Mouse (Mus musculus): Measurements from ENCODE around the gene Kif1bp.
"Not testable (repeated sequence)": the region's sequence is repeated elsewhere in the genome, so short reads cannot be mapped to it uniquely, and the experiment has no call there.

Kif1bp gene

DNA sequence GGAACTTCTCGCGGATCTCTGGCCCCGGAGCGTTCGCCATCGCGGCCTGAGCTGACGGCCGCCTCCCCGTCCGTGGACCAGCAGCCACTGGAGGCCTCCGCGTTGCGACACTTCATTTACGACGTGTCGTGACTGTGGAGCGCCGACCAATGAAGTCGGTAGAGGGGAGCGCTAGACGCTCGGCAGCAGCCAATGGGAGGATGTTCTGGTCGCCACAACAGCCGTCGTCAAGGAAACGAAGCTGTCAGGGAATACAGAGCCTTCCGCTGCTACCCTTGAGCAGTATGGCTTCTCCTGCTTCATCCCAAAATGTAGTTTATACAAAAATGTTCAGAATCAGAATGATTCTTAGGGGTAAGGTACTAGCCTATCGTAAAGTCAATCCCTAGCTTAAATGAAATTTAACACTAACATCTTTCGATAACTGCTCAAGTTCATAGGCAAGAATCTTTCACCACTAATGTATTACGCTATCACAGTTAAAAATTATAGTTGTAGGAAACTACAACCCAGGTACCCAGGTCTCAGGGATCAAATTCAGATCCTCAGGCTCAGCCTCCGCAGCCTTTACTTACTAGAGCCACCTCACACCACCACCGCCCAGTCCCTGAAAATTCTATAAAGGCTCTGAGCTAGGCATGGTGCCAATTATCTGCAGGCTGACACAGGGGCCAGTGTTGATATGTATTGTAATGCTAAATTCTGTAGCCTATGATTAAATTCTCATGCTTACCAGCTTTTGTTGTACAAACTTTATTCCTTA, at the start of gene Kif1bp:
TSS of gene Kif1bp (minus strand) at position 120 of the 763 bp plus-strand sequence.
- peak; percentile 96 to 98 for DNase-seq (ENCODE audit: low spot score in 2 of 2)

DNA sequence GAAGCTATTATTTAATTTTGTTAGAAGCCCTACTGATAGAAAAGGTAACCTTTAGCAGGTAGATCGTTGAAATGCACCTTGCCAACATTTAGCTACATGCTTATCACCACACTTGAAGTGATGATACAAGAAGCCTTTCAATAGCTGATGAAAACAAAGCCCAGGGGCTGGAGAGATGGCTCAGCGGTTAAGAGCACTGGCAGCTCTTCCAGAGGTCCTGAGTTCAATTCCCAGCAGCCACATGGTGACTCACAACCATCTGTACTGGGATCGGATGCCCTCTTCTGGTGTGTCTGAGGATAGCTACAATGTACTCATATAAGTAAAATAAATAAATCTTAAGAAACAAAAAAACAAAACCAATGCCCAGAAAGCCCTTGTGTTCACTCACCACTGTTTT, 25.9 kb upstream of the Kif1bp start:
- no peak for DNase-seq (ENCODE audit: low spot score in 2 of 2)

DNA sequence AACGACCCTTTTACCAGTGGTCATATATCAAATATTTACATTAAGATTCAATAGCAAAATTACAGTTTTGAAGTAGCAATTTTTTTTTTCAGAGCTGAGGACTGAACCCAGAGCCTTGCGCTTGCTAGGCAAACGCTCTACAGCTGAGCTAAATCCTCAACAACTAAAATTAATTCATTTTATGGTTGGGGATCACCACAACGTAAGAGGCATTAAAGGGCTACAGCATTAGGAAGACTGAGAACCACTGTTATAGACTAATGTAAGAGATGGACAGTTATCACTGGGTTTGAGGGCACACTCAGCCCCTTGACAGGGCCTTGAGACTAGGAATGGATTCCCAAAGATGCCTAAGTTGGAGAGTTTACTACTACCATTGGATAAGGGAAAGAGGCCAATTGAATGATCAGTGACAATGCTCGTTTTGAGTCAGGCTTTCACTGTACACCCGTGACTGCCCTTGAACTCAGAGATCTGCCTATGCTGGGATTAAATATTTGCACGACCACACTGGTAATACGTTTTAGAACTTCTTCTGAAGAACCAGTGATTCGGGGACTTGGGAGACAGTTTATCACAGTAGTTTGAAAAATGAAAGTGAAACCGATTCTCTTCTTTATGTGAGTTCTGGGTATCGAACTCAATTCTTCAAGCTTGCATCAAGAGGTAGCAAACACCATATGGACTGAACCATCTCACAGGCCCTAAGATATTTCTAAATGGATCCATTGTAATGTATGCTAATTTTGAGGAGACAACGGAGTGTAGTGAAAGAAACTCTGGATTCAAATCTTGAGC, 25.2 kb upstream of the Kif1bp start:
- DNase-seq (ENCODE audit: low spot score in 2 of 2): no peak

DNA sequence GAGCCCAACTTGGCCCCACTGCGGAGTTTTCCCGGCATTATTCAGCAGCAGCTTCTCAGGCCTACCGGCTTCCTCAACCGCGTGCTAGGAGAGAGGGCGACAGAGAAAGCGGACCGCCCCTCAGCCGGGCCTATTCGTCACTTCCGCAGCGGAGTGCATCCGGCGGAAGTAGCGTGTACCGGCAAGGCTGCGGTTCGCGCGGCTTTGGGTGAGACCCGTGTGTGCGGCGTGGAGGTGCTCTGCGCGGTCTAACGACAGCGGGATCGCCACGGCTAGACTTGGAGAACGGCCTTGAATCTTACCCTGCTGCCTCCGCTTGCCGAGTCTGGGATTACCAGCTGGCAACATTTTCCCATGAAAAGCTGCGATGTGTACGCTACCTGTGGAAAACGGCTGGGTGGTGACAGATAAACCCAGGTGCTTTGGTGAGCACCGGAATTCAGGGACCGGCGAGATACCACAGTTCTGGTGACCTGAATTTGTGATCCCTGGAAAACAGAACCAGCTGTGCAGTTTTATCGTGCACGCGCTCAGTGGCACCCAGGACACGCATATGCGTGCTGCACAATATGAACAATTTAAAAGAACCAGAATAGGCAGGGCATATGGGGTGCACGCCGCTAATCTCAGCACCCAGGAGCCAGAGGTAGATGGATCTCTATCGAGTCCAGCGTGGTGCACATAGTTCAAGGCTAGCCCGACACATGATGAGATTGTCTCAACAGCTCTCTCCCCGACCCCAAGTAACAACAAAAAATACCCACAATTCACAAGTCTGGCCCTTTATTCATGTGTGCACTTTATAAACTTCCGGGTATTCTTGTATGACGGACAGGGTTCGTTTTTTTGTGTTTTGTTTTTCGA, 24.2 kb upstream of the Kif1bp start, which contains the start of gene Ddx21:
TSS of gene Ddx21 (minus strand) at position 105 of the 864 bp plus-strand sequence.
- peak; percentile 90 to 93 for DNase-seq (ENCODE audit: low spot score in 2 of 2)

DNA sequence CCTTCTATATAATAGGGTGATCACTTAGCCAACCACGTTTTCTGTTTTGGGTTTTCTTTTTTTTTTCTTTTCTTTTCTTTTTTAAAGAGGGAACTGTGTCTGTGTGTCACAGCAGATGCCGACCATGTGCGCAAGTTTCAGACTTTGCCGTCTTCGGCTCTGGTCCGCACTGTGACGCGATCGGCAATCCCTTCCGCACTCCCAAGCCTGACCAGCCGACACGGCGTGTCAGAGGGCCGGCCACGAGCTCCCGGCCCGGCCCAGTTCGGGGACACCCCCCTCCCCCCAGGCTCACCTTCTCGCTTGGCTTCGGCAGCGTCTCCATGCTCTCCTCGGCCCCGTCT, 23.5 kb upstream of the Kif1bp start:
- no peak for DNase-seq (ENCODE audit: low spot score in 2 of 2)

DNA sequence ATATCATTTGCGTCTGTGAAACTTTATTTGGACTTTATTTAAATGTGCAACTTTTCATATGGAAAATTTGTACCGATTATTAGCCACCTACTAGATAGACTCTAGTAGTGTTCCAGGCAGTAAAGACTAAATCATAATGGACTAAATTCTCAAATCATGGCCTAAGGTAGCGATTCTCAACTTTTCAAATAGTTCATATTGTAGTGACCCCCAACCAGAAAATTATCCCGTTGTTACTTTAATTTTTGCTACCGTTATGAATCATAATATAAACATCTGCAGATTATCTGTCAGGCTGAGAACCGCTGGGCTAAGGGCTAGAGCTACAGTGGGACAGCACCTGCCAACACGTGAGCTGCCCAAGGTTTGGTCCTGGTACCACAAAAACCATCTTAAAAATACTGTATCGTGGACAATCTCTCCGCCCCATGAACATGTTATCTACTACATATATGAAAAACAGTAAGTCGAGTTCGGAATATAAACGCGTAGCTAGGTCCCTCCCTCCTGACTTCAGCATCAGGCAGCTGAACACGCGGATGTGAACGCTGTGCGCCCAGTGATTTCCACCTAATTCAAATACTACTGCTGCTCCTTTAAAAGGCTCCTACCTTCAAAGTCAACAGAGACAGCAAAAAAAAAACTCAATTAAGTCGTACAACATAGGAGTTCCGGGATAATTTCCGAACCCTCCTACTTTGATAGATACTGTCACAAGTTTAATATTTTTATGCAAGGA, 23.0 kb upstream of the Kif1bp start:
- DNase-seq (ENCODE audit: low spot score in 2 of 2): no peak

DNA sequence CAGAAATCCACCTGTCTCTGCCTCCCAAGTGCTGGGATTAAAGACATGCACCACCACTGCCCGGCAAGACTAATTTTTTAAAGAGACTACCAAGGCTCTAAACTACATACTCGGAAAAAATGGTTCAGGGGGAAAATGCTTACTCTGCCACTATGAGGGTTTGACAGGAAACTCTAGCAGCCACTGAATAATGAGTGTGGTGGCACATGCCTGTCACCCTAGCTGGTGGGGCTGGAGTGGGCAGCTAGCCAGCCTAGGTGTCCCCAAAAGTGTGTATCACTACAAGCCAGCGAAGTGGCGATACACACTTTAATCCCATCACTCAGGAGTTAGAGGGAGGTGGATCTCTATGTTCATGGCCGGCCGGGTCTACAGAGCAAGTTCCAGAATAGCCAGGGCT, 21.8 kb upstream of the Kif1bp start:
- no peak for DNase-seq (ENCODE audit: low spot score in 2 of 2)

DNA sequence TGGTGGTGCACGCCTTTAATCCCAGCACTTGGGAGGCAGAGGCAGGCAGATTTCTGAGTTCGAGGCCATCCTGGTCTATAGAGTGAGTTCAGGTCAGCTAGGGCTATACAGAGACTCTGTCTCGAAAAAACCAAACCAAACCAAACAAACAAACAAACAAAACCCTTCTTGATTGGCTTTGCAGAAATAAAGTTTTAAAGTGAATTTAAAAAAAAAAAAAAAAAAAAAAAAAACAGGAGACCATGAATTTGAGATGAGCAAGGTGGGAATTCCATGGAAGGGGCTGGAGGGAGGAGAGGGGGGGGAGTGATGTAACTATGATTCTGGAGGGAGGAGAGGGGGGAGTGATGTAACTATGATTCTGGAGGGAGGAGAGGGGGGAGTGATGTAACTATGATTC, 21.1 kb upstream of the Kif1bp start:
- not testable (repeated sequence) for DNase-seq (ENCODE audit: low spot score in 2 of 2)

DNA sequence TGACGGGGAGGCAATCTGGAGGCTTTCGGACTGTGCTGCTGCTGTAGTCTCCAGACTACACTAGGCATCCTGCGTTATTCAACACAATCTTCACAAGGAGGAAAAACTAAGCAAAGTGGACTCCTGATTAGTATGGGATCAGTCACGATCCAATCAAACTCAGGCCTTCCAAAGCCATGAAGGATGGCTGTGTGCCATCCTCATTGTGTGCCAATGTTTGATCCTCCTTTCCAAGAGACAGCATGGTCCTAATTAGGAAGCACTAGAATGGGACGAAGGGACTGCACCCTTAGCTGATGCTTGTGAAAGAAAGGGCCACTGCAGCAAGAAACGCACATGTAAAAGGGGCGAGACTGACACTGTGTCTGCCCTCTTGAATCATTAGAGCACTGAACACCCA, 14.2 kb upstream of the Kif1bp start:
- DNase-seq (ENCODE audit: low spot score in 2 of 2): no peak

DNA sequence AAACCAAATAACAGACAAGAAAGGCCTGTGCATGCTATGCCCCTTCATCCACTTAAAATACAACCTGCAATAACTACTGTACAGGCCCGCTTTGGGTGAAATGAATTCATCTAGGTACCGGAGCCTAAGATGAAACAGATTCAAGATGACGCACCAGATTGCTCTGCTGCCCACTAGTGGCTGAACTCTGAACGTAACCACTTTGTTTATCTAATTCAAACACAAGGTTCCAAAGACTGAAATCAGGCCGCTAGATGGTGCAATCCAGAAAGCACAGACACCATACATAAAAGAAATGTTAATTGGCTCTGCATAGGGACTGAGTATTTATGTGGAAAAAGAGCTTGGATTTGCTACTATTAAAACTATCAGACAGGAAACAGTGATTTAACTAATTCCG, 11.9 kb upstream of the Kif1bp start:
- DNase-seq (ENCODE audit: low spot score in 2 of 2): peak; percentile 87 to 97

DNA sequence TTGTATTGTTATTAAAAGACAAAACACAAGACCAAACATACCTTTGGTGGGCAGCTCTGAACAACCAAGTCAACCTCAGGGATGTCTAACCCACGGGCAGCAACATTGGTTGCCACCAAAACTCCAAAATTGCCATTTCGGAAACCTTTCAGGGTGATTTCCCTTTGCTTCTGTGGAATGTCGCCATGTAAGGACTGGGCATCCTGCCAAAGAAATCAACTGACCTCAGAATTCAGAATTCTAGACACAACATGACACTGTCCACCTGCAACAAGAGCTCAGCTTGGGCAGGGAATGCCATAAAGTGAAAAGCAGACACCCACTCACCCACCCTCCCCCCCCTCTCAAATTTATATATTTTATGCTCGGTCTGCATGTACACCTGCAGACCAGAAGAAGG, 10.4 kb upstream of the Kif1bp start:
- DNase-seq (ENCODE audit: low spot score in 2 of 2): no peak

DNA sequence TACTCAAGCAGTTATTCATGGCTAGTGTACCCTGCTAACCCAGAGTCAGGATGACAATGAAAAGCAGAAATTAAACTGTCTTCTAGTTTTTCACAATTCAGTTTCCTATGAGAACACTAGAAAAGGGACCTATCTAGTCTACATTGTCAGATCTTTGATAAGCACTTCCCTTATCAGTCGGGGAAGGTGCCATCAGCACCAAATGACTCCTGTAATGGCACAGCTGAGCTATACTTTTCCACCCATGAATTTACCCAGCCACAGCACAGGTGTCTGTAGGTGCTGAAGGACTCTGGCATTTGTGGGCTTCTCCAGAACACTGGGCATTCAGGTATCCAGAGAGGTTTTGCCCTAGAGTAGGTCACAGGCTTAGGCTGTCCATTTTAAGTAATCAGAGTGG, 5.0 kb upstream of the Kif1bp start:
- DNase-seq (ENCODE audit: low spot score in 2 of 2): no peak

DNA sequence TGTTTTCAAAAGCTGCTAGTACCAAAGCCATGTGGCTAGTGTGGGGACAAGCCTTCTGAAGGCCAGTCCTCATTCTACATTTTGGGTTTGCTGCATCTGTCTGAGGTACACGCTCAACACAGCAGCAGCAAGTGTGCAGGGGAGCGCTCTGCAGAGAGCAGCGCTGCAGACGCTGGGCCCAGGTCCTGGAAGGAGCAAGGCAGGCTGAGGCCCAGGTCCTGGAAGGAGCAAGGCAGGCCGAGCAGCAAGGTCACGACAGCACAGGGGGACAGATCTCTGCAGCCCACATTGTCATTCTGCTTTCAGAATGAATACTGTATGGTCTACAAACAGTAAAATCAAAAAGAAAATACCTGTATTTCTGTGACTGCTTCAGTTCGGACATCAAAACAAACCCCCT, 4.4 kb upstream of the Kif1bp start:
- DNase-seq (ENCODE audit: low spot score in 2 of 2): no peak

DNA sequence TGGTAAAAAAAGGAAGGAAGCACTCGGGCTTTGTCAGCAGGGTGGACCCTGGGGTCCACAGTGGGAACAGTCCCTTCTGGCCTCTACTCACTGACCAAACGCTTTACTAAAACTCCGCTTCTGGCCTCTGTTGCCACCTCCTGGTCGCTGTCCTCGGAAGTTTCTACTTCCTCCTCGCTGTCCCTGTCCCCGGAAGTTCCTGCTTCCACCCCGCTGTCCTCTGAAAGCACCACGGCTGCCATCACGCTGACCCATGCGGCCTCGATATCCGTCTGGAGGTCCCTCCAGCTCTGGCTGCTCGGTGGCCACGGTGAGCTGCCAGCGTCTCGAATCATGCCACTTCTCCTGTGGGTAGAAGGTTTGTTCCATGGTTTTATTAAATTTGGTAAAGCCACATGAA, 4.0 kb upstream of the Kif1bp start:
- DNase-seq (ENCODE audit: low spot score in 2 of 2): no peak

DNA sequence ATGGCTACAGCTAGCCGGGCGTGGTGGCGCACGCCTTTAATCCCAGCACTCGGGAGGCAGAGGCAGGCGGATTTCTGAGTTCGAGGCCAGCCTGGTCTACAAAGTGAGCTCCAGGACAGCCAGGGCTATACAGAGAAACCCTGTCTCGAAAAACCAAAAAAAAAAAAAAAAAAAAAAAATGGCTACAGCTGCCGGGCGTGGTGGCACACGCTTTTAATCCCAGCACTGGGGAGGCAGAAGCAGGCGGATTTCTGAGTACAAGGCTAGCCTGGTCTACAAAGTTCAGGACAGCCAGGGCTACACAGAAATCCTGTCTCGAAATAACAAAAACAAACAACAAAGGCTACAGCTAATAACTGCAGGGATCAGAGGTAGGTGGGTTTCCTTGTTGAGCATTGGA, 872 bp upstream of the Kif1bp start:
- not testable (repeated sequence) for DNase-seq (ENCODE audit: low spot score in 2 of 2)

DNA sequence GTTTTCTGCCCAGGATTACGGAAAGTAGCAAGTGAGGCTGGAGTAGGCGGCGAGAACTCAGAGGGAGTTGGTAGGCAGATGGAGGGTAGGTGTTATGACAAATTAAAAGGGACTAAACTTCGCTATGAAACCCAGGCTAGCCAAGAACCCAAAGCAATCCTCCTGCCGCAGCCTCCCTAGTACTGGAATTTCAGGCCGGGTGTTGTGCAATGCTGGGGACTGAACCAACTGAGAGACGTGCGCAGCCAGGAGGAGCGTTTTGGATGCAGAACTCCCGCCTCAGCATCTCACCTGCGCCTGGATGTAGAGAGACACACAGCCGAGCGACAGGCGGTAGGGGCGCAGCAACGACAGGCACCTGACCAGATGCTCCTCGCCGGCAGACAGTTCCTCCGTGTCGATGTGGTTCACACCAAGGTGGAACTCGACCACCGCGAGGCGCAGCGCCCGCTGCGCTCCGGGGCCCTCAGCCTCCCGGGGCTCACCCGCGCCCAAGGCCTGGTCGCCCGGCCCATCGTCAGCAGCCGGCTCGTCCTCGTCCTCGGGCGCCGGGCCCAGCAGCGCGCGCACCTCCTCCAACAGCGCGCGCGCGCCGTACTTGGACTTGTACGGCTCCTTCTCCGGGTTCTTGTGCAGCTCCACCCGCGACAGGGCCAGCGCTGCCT, 452 bp downstream of the Kif1bp start:
- peak in 1 of 2 experiments; percentile 54 for DNase-seq (ENCODE audit: low spot score in 2 of 2)

DNA sequence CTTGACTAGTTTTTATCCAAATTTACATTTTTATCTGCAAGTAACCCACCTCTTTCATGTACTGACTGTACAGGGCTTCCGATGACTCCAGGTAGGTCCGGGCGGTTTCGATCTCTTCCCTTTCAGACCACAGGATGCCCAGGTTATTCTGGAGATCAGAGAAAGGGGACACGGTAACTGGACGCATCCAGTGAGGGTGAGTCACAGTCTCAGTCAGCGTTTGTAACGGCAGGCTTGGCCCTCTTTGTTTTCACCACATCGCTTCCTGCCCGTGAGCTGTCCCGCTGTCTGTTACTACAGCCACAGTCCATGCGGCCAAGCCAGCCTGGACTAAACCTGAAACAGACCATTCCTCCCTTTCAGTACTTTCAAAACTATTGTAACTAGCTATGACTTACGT, 3.3 kb downstream of the Kif1bp start:
- no peak for DNase-seq (ENCODE audit: low spot score in 2 of 2)

DNA sequence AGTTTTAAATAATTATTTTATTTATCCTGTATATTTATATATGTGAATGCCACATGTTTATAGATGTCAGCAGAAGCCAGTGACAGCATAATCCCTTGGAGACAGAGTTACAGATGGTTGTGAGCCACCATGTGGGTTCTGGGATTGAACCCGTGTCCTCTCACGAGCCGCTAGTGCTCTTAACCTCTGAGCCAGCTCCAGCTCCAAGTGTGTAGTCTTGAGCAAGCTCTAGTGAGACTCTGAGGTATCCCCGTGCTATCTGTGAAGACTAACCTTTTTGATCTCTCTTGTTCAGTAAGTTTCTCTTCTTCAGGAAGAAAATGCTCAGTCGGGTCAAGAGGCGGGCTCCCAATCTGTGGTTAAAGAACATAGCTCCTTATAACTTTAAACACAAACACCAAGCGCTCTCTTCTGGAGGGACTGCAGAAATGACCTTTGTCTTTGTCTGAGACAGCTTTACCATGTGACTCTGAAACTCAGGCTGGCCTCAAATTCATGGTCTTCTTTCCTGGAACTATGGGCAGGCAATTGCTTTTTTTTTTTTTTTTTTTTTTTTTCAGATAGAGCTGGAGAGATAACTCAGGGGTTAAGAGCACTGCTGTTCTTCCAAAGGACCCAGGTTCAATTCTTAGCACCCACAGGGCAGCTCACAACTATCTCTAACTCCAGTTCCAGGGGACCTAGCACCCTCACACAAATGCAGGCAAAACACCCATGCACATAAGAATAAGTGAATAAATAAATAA, 8.0 kb downstream of the Kif1bp start:
- no peak for DNase-seq (ENCODE audit: low spot score in 2 of 2)

DNA sequence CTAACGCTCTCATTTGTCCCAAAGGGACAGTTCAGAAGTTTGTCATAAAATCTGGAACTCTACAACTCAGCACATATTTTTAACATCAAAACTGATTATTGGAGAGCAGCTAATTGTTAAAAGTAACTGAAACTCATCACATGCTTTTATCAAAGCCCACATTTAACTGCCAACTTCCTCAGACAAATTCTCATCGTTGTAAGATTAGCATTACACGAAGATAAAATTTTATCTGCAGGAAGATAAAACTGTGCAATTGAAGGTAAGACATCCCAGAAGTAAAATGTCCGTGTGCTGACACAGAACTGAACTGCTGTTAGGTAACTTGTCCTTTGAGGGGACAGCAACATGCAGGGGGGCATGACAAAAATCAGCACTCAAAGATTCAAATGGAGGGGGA, 9.4 kb downstream of the Kif1bp start:
- no peak for DNase-seq (ENCODE audit: low spot score in 2 of 2)

DNA sequence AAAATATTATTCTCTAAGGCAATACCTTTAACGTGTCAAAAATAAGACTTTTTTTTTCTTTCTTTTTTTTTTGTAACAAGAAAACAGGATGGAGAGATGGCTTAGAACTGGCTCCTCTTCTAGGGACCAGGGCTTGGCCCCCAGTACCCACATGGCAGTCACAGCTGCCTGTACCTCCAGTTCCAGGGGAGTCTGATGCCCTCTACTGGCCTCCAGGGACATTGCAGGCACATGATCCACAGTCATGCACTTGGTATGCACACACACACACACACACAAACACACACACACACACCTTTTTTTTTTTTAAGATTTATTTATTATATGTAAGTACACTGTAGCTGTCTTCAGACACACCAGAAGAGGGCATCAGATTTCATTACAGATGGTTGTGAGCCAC, 20.5 kb downstream of the Kif1bp start:
- no peak for DNase-seq (ENCODE audit: low spot score in 2 of 2)

All from frontal cortex, postnatal 36 days (tissue).